Mouse (Mus musculus) cortical plate, adult 2 months (tissue): ENCODE results near the gene Larp4b. TPM values are rescaled to one million over a fixed set of nuclear protein-coding genes. Genes with fewer than 3 reads are reported as not detected.

Source experiments
- H3K27ac ChIP-seq: fragments of 200-500 bp; 2 replicates; pipeline ENCODE4 v1.5.1; 2012; ENCODE audit warnings: low read length, control low read depth, inconsistent platforms; ENCODE audit not compliant: insufficient read depth
- H3K4me1 ChIP-seq: fragments of 200-500 bp; 2 replicates; pipeline ENCODE4 v1.6.1; 2011; ENCODE audit warnings: low read length; ENCODE audit not compliant: control insufficient read depth, insufficient read depth
- H3K4me3 ChIP-seq: fragments of 200-500 bp; 2 replicates; pipeline ENCODE4 v1.5.1; 2011; ENCODE audit warnings: mild to moderate bottlenecking, low read length, control low read depth; ENCODE audit not compliant: insufficient read depth
- CTCF ChIP-seq: fragments of 200-500 bp; IDR thresholded peaks from 2 replicates; pipeline ENCODE4 v1.5.1; 2011; ENCODE audit warnings: mild to moderate bottlenecking, control low read depth, low read length; ENCODE audit not compliant: insufficient read depth; ENCODE audit errors: extremely low read depth
- POLR2A ChIP-seq: fragments of 200-500 bp; IDR thresholded peaks from 2 replicates; pipeline ENCODE4 v1.6.1; 2011; ENCODE audit warnings: mild to moderate bottlenecking, low read length, control low read depth; ENCODE audit not compliant: insufficient read depth; ENCODE audit errors: extremely low read depth
- polyA plus RNA-seq: library from polyadenylated mRNA; depleted of rRNA; stranded (reverse); fragments of >200 nt; gene quantifications from 2 replicates; pipeline ENCODE4 v1.2.3, GENCODE M21; 2012

The Larp4b gene
- polyA plus RNA-seq, 1 experiment, result 31.7 TPM

GRCm38 (mm10) chr13:9142371-9142770 lies 48.7 kb downstream of the Larp4b start:
- Histone ChIP-seq H3K4me3 (no peak overlapping the region), H3K4me1 (no peaks in the 10 kb centered on the region; the same call in 1 of the 2 replicates), H3K27ac (no peak overlapping the region)
- TF ChIP-seq POLR2A (no peak), CTCF (no peak)

- H3K27ac ChIP-seq, result no peak overlapping the region
- no peak overlapping the region for H3K4me3 ChIP-seq
- H3K4me1 ChIP-seq, result peaks cover 4% of the 10 kb centered on the region; the same call in 1 of the 2 replicates
- TF ChIP-seq CTCF (no peak), POLR2A (no peak)
Observed at GRCm38 (mm10) chr13:9148830-9149229, 55.1 kb downstream of the Larp4b start.

- H3K27ac ChIP-seq, result 0 out of 2 replicates have a peak overlapping the region, but pooled peaks have one; percentile 42
Observed at GRCm38 (mm10) chr13:9149473-9150217, 56.0 kb downstream of the Larp4b start.

GRCm38 (mm10) chr13:9151100-9151499 lies 57.4 kb downstream of the Larp4b start:
- TF ChIP-seq CTCF (no peak), POLR2A (no peak)
- Histone ChIP-seq H3K4me1 (peaks cover 4% of the 10 kb centered on the region; the same call in 1 of the 2 replicates), H3K4me3 (no peak overlapping the region), H3K27ac (no peak overlapping the region)

More at GRCm38 (mm10) chr13:9149473-9150217, 56.0 kb downstream of the Larp4b start:
- no peak for TF ChIP-seq POLR2A
- no peak overlapping the region for H3K4me3 ChIP-seq
- H3K4me1 ChIP-seq, result peaks cover 4% of the 10 kb centered on the region; the same call in 1 of the 2 replicates

GRCm38 (mm10) chr13:9151619-9152018 lies 57.9 kb downstream of the Larp4b start:
- peaks cover 4% of the 10 kb centered on the region; the same call in 1 of the 2 replicates for H3K4me1 ChIP-seq
- no peak overlapping the region for H3K27ac ChIP-seq
- TF ChIP-seq CTCF, result no peak
- TF ChIP-seq POLR2A, result no peak
- H3K4me3 ChIP-seq, result no peak overlapping the region

GRCm38 (mm10) chr13:9152267-9152666 lies 58.6 kb downstream of the Larp4b start:
- Histone ChIP-seq H3K4me1 (peaks cover 4% of the 10 kb centered on the region; the same call in 1 of the 2 replicates), H3K4me3 (no peak overlapping the region), H3K27ac (no peak overlapping the region)
- TF ChIP-seq POLR2A (no peak), CTCF (no peak)

GRCm38 (mm10) chr13:9153803-9154202 lies 60.1 kb downstream of the Larp4b start:
- TF ChIP-seq CTCF (no peak), POLR2A (no peak)
- Histone ChIP-seq H3K4me1 (peaks cover 3% of the 10 kb centered on the region; the same call in 1 of the 2 replicates), H3K4me3 (no peak overlapping the region), H3K27ac (no peak overlapping the region)

GRCm38 (mm10) chr13:9159282-9159681 lies 65.6 kb downstream of the Larp4b start:
- TF ChIP-seq CTCF (no peak), POLR2A (no peak)
- Histone ChIP-seq H3K27ac (no peak overlapping the region), H3K4me1 (no peaks in the 10 kb centered on the region), H3K4me3 (no peak overlapping the region)

- H3K27ac ChIP-seq, result no peak overlapping the region
- no peak overlapping the region for H3K4me3 ChIP-seq
- H3K4me1 ChIP-seq, result no peaks in the 10 kb centered on the region
- TF ChIP-seq CTCF, result no peak
- no peak for TF ChIP-seq POLR2A
Observed at GRCm38 (mm10) chr13:9162888-9163287, 69.2 kb downstream of the Larp4b start.

- Histone ChIP-seq H3K27ac (no peak overlapping the region), H3K4me3 (no peak overlapping the region), H3K4me1 (no peaks in the 10 kb centered on the region; the same call in 1 of the 2 replicates)
- no peak for TF ChIP-seq CTCF
- no peak for TF ChIP-seq POLR2A
Observed at GRCm38 (mm10) chr13:9167842-9168241, 74.2 kb downstream of the Larp4b start.
